Mouse (Mus musculus) liver (tissue): ENCODE measurements around the gene Ctsw.

Experiments
- DNase-seq: peaks from one replicate; pipeline ENCODE4 v3.0.0-alpha.2; 2020; ENCODE audit warnings: mixed read lengths

Ctsw gene

DNA sequence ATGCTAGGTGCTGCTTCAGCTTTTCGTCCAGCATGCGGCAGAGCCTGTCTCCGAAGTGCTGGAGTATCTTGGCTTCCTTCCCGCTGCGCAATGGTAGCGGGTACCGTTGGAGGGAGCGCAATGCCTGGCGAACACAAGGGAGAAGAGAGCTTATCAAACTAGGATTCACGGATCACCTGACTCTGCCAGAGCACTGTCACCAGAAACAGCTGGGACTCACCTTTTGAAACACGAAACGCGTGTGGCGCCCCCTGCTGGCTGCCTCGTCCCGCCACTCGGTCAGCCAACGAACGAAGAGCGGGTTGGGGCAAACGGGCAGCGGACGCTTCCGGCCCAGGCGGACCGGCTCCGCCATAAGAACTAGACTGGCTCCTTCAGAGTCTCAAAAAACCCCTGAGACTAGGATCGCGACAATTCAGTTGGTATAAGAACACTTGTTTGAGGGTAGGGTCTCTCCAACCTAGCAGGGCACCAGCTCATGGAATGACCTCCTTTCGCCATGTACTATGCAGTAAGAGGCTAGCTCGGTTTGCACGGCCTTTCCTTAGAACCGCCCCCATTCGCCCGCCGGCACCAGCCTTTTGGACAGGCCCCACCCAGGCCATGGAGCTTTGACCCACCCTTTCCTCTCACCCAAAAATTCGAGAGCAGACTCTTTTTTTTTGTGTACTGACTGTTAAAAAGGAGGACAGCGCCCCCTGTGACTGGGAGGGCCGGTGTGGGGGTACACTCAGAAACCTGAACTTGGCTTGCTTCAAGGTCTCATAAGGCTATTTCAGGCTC, 19.7 kb upstream of the Ctsw start, which contains the start of gene Mus81:
Gene Mus81 (minus strand): TSS at position 635 of the 783 bp plus-strand sequence.
- peak; percentile 96 for DNase-seq

DNA sequence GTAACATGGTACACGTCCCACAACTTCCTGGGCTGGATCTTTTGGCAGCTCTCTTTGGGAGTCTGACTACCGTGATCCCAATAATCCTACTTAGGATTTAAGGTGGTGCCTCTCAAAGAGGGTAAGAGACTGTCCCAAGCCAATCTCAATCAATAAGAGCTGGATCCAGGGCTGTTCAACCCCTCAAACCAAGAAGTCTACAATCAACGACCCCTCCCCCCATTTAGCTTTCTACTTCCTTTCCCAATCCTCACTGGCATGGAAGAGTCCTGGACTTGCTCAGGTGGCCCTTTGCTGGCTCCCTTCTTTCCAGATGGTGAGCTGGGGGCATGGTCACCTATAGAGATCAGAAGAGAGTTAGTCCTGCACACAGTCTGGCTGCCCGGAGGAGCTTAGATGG, 18.5 kb upstream of the Ctsw start:
- no peak for DNase-seq

DNA sequence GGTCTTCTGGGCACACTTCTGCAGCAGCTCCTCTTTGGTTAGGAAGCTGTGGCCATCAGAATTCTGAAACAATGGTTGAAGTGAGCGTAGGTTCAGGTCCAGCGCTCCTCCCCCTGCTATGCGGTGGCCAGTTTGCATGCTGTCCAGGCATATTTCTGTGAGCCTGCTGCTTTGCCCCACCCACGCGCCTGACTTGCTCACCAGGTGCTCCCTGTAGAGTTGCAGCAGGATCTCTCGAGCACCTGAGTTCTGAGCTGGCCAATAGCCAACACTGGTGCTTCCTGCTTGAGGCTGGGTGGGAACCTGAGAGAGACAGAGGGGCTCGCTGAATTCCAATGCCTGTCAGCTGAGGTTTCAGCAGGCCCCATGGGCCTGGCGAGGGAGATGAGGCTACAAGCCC, 18.0 kb upstream of the Ctsw start:
- no peak for DNase-seq

DNA sequence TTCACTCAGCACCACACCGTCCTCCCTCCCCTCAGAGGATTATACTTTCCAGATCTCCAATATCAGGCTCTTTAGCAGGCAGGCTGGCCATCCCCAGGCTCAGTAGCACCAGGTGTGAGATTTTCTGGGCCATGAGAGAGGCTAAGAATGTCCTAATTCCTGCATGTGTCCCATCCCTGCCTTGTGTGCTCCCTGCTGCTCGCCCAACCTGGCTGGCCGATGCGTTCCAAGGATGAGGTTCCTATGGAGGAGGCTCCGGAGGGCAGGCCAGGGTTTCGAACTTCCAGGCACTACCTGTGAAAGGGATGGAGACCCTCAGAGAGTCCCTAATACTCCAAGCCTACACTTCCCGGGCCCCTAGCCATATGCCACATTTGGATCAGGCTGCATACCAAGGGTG, 17.5 kb upstream of the Ctsw start:
- no peak for DNase-seq

DNA sequence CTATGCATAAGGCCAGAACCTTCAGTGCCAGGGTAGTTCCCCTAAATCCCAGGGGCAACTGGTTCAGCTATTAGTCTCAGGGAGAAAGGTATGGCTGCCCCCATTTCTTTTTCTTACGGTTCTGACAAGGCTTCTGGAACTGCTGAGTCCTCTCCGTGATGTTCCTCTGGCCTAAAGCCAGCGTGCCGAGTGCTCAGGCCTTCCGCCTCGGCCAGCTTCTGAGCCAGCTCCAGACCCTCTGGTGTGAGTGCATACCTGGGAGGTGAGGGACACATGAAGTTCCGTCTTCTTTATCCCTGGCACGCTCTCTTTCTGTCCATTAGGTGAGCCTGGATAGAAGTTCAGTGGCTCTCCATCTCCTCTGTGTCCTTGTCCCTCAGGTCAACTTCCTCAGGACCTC, 17.1 kb upstream of the Ctsw start:
- DNase-seq = no peak

DNA sequence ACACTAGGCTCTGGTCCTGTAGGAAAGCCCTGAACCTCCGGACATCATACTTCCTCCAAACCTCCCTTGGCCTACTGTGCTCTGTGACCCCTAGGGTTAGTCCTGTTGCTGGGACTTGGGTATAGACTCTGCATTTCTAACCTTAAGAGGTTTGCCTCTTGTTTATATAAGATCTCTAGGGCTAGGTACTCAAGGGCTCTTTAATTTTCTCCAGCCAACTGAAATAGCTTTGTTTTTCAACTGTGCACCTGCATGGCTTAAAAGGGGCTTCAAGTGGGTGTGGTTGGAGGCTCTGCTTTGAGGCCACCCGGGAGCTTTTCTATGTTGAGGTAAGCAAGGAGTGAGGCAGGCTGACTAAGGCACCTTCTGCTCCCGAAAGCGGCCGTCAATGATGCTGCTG, 16.2 kb upstream of the Ctsw start:
- DNase-seq = no peak

DNA sequence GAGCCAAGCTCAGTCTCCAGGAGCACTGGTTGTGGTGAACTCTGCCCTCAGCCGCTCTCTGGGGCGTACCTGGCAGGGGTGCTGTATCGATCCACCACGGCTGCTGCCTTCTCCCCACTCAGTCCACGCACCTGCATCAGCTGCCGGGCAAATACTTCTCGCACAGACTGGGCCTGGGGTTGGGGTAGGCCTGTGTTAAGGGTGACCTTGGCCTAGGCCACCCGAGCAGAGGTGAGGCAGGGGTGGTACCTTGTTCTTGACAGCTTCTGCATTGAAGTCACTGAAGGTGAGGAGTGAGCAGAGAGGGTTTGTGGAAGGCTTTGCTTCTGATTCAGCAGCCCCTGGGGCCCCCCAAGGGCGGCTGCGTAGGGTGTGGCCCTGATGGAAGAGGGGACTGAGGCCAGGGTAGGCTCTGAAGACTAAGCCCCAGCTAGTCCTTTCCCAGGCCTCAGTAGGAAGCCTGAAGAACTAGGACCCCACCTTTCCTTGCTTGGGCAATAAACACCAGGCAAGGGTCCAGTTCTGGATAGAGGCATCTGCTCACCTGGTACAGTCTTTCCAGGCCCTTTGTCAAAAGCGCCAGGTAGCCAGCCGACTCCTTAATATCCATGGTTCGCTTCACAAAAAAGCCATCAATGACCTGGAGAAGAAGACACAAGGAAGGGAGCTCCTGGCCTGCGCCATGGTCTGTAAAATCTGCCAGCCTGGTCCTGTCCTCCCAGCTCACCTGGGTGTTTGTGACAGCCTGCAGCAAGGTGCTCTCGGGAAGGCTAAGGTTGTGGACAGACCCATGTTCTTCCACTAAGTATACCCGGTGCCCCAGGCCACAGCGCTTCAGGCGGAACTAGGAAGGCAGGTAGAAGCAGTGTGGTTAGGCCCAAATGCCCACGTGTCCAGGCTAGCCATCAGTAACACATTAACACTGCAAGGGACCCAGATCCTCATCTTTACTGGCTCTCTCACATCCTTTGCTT, 15.4 kb upstream of the Ctsw start:
- no peak for DNase-seq

DNA sequence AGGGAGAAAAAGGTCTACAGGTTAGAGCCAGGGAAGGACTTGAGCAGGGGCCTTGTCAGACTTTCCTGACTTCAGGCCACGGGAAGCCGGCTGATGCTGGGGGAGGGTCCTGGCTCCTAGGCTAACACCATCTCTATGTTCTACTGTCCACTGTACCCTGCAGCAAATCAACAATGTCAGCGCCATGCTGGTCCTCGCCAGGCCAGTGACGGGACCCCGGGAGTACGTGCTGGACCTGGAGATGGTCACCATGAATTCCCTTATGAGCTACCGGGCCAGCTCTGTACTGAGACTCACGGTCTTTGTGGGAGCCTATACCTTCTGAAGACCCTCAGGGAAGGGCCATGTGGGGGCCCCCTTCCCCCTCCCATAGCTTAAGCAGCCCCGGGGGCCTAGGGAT, 13.1 kb upstream of the Ctsw start:
- no peak for DNase-seq

DNA sequence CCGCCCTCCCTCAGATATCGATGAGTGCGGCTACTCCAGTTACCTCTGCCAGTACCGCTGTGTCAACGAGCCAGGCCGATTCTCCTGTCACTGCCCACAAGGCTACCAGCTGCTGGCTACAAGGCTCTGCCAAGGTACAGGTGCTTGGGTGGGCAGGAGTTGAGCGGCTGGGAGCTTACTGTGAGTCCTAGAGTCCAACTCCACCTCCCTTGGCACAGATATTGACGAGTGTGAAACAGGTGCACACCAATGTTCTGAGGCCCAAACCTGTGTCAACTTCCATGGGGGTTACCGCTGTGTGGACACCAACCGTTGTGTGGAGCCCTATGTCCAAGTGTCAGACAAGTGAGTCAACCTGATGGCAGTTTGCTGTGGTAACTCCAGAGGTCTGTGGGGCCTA, 11.7 kb upstream of the Ctsw start:
- DNase-seq = no peak

DNA sequence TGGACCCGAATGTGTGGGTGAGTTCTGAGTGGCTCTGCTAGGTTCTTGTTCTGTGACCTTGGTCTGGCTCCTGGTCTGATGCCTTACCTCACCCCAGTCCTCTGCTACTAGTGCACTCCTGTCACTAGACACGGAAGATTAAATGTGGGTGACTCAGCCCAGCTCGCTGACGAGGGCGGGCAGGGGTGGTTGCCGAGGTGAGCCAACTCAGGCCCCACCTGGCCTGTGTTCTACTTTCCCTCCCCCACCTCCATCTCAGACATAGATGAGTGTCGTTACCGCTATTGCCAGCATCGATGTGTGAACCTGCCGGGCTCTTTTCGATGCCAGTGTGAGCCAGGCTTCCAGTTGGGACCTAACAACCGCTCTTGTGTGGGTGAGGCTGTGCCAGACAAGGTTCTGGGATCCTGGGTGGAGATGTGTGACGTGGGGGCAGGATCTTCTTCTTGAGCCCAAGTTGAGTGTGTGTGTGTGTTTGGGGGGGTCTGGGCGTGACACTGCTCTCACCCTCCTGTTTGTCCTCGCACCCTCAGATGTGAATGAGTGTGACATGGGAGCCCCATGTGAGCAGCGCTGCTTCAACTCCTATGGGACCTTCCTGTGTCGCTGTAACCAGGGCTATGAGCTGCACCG, 9.5 kb upstream of the Ctsw start:
- no peak for DNase-seq

DNA sequence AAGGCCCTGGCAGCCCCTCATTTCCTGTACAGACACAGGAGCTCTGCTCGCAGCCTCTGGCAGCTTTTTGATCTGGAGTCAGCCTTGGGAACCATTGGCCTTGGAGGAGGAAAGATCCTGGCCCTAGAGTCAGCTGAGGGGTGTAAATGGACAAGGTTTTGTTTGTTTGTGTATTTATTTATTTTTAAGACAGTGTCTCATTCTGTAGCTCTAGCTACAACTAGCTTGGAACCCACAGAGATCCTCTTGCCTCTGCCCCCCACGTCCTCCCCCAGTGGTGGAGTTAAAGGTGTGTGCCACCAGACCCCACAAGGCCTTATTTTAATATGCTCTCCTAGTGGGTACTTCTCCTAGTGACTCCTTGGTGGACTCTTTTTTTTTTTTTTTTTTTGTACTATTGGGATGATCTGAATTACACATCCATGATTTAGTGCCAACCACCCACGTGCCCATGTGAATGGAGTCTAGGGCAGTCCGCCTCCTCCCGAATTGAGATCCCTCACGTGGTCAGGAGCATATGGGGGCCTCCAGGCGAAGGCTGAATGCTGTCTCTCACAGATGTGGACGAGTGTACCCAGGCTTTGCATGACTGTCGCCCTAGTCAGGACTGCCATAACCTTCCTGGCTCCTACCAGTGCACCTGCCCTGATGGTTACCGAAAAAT, 8.8 kb upstream of the Ctsw start:
- DNase-seq = no peak

DNA sequence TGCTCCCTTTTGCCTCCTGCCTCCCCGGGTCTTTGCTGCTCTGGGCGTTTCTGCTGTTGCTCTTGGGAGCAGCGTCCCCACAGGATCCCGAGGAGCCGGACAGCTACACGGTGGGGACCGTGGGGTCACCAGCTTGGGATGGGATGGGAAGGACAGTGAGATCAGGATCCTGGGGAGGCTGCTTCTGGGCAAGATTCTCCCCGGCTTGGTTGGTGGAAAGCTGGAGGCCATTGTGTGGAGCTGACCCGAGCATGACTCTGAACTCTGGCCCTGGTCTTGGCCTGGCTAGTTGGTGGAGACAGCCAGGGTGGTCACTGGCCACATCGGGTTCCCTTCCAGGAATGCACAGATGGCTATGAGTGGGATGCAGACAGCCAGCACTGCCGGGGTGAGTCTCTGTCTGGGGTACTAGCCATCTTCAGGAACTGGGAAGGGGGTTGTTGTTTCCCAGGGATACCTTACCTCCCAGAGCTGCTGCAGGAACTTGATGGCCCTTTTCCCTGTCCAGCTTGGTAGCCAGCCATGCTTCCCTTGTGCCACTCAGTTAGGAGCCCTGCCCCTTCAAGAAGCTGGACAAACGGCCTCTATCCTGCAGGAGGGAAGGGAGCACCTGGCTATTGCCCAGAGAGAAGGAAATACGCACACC, 6.9 kb upstream of the Ctsw start:
- DNase-seq = no peak

DNA sequence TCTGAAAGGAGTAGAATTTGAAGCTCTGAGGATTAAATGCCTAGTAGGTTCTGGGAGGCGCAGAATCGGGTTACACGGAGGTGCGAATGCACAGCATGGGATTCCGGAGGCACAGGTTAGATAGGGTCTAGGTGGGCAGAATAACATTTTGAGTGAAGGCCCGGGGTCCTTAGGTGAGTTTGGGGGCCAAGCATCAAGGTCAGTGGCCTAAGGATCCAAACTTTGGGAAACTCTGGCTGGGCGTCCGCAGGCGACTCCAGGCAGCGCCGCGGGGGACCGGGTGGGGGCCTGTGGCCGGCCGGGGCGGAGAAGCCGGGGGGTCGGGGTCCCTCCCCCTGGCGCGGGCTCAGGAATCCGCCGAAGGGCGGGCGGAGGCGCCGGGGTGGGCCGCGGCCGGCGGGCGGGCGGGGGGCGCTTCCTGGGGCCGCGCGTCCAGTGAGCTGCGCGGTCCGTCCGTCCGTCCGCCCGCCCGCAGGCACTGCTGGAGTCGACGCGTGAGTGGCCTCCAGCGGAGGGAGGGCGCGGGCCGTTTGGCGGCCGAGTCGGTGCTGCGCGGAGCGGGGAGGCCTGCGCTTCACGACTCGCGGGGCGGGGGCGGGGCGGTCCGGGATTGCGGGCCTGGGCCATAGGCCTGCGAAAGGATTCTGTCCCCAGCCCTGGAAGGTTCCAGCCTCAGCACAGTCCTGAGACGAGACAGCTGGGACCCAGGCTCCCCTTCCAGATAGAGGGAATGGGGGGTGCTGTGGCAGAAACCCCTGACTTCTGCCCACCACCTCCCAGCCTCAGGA, 6.2 kb upstream of the Ctsw start:
- DNase-seq = peak; percentile 42

DNA sequence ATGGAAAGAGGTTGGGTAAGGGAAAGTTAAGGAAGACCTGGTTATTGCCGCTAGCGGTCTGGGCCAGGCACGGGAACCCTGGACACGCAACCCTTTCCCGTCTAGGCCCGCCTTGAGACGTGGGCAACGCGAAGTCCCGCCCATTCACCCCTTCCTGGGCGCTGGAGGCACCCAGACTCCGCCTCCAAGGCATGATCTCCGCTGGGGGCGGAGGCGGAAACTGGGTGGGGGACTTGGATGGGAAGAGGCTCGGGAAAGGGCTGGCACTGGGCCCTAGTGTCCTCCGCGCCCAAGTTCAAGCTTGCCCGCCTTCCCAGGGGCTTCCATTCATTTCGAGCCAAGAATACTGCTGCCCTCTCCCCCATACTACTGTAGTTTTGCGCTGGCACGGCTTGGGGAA, 5.4 kb upstream of the Ctsw start, which contains the start of gene Efemp2:
Gene Efemp2 (plus strand): TSS at position 235 of the 400 bp plus-strand sequence.
- peak; percentile 85 for DNase-seq

DNA sequence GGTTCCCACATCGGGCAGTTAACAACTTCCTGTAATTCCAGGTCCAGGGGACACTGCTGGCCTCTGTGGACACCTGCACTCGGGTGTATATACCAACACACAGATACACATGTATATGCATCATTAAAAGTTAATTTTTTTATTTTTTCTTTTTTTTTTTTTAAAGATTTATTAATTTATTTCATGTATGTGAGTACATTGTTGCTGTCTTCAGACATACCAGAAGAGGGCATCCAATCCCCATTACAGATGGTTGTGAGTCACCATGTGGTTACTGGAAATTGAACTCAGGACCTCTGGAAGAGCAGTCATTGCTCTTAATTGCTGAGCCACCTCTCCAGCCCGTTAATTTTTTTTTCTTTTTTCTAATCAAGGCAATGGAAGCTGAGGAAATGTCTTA, 4.5 kb upstream of the Ctsw start:
- DNase-seq = no peak

DNA sequence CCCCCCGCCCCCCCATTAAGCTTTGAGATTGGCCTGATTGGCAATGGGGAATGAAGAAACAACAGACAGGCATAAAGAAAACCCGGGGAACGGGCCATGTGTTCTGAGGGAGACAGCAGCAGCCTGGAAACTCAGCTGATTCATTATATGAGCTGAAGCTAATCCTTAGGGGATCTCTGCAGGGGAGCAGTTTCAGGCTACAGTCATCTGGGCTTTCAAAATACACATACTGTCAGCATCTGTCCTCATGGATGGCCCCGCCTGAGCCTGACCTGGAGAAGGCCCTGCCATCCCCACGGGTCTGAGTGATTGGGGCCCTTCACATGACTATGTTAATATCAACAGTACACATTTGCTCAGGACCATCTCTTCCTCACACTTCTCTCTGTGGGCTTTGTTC, 3.5 kb upstream of the Ctsw start:
- no peak for DNase-seq

DNA sequence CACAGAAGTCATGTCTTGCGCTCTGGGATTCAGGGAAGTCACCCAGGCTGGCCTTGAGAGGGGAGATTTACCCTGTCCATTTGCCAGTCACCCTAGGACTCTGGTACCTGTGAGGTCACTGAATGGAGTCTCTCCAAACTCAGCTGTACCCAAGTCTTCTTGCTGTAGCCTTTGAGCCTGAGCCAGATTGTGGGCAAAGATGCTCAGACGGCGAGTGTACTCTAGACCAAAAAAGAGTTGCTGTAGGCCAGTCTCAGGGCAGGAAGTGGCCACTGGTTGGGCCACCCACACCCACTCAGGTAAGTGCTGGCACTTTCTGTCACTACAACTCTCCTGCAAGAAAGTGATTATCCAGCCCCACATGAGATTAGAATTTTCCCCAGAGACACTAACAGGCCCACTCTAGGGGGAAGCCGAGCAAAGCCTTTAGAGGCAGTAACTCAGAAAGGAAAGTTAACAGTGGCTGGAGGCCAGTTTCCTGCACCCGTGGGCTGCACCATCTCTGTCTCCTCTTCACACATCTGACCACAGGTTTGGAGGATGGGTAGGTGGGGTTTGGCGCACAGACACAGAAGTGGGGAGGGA, 1.3 kb downstream of the Ctsw start:
- no peak for DNase-seq

DNA sequence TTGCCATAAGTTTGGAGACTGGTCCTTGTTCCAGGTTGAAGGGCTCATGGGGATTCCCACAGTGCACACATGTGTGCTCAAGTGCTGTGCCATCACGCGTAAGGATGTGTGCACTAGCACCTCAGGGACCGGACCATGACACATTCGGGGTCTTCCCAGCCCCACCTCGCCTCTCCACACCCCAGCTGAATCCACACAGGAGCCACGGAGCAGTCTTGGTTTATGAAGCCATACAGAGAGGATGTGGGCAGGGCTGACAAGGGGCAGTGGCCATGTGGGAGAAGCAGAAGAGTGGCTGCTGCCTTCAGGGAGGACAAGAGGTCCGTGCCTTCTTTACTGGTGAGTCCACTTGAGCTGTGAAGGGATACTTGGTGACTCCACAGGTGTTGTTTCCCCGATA, 3.3 kb downstream of the Ctsw start:
- no peak for DNase-seq

DNA sequence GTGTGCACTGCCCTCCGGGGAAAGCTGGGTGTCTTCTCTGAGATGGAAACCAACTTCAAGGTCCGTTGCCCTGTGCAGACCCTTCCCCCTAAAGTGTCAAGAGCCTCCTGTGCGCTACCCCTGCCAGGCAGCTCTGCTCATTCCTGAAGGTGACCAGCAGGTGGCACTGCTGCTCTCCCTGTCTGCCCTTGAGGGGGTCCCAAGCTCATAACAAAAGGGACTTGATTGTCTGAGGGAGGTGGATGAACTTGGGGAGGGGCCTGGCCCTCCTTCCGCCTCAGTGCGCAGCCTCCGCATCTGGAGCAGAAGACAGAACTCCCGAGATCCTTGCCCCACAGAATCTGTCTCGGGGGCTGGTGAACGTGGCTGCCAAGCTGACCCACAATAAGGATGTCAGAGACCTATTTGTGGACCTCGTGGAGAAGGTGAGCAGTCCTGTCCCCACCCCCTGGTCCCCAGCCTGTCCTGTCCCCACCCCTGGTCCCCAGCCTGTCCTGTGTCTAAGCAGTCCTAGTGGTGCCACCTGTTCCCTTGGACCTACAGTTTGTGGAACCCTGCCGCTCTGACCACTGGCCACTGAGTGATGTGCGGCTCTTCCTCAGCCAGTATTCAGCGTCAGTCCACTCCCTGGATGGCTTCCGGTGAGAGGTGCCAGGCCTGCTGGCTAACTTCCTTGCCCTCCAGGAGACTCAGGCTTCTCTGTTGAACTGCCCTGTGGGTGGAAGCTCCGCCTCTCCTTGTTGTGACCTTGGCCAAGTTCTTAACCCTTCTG, 4.3 kb downstream of the Ctsw start:
- DNase-seq = peak; percentile 60

DNA sequence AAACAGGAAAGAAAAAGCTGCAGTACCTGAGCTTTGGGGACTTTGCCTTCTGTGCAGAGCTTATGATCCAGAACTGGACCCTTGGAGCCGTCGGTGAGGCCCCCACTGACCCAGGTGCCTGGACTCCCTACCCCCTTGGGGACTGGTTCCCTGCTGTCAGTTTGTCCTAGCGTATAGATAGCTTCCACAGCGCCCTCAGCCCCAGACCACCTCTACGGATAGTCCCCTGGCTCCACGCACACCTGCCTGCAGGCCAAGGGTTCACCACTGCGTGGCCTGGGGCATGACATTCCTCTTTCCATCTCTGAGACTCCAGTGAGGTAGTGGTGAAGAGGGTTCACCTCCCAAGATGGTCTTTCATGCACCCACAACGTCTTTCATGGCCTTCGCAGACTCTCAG, 5.1 kb downstream of the Ctsw start:
- DNase-seq = no peak
